Mouse (Mus musculus) G1E (cell line): ENCODE data around the gene Hes5.

Experiments
- CTCF ChIP-seq: IDR thresholded peaks from 2 replicates; pipeline ENCODE4 v1.5.1; 2012; ENCODE audit warnings: low read depth, low read length, inconsistent platforms, mixed read lengths
- GATA1 ChIP-seq: IDR thresholded peaks from 2 replicates; pipeline ENCODE4 v1.6.1; 2012; ENCODE audit warnings: borderline replicate concordance, low read length, inconsistent platforms, mixed read lengths
- GATA2 ChIP-seq: IDR thresholded peaks from 2 replicates; pipeline ENCODE4 v1.6.1; 2012; ENCODE audit warnings: low read depth, low read length, inconsistent platforms, borderline replicate concordance
- POLR2AphosphoS5 ChIP-seq: IDR thresholded peaks from 2 replicates; pipeline ENCODE4 v1.6.1; 2012; ENCODE audit warnings: low read depth, low read length, inconsistent platforms; ENCODE audit not compliant: insufficient replicate concordance
- TAL1 ChIP-seq: conservative IDR thresholded peaks from 2 replicates; pipeline ENCODE4 v1.6.1; 2012; ENCODE audit warnings: low read depth, low read length, inconsistent platforms, mixed read lengths

DNA sequence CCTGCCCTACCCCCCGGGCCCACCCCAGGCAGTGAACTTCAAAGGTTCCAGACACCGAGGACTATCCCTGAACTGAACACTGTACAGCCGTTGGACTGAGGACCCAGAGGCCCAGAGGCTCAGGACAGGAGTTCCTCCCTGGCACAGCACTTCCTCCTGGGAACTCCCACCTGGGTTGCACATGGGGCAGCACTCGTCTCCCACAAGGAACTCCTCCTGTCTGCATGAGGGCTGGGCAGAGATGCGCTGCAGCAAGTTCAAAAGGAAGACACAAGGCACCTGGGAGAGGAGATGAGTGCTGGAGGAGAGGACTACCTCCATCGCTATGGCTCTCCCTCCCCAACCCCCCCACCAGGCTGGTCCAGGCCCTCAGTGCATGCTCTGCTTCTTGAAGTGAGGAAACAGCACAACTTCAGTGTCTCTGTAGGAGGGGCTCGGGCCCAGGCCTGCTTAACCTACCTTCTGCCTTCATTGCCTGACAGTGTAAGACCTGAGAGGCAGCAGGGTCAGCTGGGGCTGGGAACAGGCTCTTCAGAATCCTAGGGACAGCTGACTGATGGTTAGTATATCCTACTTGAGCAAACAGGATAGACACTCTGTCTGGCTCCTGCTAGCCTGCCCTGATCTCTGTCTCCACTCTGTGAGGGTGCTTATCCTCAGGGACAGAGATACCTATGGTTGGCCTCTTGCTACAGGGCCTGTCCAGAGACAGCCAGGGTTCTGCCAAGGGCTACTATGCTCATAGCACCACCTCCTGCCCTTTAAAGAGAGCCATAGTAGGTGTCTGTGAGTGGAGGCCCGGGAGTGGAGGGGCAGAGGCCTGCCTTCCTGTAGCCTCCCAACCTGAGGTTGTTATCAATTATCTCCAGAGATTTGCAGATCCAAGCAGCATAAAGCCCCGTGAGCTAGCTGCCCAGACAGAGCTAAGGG, 33.5 kb upstream of the Hes5 start:
- TF ChIP-seq CTCF (no peak), GATA2 (no peak), TAL1 (no peak), GATA1 (no peak), POLR2AphosphoS5 (no peak)
